Mouse (Mus musculus) MEL-GATA-1-ER (cell line): ENCODE data around the gene Jmjd8.
"Not testable (repeated sequence)": the region's sequence is repeated elsewhere in the genome, so short reads cannot be mapped to it uniquely, and the experiment has no call there.

Experiments used
- DNase-seq: peaks from one replicate; pipeline ENCODE4 v3.0.0-alpha.2; 2012; ENCODE audit warnings: low read depth; ENCODE audit errors: extremely low read depth

The Jmjd8 gene

DNA sequence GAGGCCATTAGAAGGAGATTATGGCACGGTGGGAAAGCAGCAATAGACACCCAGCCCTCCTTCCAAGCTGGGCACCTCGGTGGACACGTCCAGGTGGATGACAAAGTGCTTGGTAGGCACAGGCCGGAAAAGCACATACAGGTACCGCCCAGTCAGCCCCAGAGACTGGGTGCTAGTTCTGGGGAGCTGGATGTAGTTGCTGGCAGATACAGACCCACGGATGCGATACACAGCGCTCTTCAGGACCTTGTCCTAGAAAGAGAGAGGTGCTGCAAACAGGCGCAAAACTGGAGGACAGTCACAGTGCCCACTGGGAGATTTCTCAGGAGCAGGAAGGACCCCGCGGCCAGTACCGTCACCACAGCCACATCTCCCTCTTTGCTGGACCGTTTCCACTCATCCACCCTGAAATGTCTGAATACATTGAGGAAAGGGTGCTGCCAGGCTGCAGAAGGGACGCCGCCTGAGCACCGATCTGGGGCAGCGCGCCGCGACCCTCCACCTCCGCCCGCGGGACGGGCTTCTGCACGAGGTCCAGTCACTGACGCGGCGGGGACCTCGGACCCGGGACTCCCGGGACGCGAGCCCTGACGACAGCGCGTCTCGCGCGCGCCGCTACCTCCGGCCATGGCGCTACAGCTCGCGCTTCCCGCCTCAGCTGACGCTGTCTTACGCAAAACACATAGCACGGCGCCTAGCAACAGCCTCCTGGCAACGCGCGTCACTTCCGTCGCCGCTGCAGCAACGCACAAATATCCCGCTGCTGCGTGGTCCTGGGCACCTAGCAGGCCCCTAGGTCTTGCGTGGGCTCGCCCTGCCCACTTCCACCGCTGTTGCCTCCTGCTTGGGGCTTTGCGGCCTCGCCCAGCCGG lies 32.4 kb downstream of the Jmjd8 start, which contains the start of gene Wdr90:
Gene Wdr90, minus strand, starts transcription at position 670 of the 872 bp plus-strand sequence.
- peak; percentile 85 for DNase-seq

DNA sequence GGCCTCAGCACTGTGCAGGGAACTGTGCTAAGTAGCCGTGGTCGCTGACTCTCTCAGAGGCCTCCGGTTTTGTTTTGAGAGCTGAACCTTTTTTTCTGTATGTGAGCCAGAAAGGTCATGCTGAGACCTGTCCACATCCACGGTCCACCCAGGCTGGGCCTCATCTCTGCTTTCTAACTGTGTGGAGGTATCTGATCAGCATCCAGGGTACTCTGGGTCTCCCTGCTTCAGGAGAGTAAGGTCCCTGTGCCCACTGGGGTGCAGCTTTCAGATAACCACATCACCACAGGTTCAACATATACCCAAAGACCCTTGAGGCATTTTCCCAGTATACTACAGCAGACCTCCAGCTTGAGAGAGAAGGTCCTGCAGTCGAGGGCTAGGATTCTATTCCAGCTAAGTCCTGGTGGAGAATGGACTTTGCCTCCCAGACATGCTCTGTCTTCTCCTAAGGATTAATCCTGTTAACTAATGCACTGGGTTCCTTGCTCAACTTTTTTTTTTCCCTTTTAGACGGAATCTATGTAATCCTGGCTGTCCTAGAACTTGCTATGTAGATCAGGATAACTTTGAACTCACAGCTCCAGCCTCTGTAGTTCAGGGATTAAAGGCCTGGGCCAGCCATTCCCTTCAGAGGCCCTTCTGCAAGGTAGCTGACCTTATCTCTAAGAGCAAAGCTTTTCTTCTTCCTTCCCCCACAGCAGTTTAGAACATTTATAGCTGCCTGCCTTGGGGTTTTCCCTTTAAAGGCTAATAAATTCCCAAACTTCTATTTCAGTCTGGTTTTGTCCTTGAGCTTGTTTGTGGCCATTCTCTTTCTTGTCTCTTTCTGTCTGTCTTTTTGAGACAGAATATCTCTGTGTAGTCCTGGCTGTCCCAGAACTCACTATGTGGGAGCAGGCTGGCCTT lies 33.3 kb downstream of the Jmjd8 start:
- DNase-seq: no peak

DNA sequence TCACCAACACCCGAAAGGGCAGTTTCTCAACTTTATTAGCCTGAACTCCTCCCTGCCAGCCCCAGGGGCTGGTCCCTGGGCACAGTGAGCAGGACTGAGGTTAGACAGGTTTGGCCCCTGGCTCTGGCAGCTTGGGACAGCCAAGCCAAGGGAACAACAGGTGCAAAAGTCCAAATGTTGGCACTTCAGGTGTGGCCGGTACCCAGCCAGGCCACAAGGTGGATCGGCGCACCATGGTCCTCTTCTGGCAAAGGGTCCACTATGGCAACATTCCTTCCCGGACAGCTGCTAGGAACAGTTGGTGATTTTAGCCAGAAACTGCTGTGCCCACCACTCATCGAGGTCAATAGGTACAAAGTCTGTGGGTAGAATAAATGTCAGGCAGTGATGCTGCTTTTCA lies 35.0 kb downstream of the Jmjd8 start:
- DNase-seq: no peak

DNA sequence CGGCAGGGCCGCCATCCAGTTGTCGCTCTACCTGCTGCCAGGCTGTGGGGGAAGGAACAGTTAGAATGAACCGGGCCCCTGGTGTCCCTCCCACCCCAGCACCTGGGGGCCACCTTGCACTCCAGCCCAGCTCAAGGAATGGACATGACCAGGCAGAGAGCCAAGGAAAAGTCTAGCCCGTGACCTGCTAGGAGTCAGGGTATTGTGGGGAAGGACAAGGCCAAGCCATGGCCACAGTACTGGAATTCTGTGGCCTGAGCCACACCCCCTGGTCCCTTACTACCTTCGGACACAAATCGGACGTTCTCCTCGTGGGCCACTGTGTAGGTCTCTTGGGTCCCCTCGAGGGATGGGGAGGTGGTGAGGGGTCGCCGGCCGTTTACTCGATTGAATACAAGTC lies 35.6 kb downstream of the Jmjd8 start:
- DNase-seq: no peak

DNA sequence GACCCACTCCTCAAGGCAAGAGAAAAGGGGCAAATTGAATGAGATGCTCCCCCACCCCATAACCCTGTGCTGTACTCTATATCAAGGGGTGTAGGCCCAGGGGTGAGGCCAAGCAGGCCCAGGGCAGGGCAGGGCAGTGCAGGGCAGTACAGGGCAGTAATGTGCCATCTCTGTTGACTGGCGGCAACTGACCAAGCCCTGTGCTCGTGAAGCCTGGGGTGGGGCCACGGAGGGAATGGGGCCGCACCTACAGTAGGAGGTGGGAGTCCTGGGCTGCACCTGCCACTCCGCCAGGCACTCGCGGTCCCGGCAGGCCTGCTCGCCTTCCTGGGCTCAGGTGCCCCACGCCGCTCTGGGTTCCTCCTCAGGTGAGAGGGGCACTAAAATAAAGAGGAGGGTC lies 36.6 kb downstream of the Jmjd8 start:
- no peak for DNase-seq

DNA sequence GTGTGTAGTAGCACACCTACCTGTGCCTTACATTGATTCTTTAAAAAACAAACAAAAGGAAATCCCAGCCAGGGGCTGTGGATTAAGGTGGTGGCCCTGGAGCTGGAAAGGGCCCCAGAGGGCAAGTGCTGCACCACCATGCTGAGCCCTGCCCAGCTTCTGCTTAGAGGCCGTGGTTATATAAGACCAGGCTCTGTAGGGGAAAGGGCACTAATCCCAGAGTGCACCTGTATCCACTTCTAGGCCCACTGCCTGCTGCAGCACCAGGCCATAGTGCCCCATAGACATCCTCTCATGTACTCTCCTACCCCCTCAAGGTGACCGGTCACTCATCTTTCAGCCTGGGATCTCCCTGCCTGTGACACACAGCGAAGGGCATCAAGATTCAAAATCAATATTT lies 37.5 kb downstream of the Jmjd8 start:
- no peak for DNase-seq

DNA sequence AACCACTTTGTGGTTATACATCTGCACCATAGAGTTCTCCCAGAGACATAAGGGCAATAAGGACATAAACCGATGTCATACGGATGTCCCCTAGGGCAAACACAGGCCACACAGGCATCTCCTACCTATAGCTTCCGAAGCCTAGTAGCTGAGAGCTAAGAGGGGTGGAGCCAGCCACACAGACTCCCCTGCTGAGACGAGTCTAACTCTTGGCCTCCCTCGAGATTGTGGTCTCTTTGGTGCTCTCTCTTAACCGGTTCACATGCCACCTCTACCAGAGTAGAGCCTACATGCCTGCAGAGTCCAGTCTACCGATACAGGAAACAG lies 38.8 kb downstream of the Jmjd8 start:
- DNase-seq: no peak

DNA sequence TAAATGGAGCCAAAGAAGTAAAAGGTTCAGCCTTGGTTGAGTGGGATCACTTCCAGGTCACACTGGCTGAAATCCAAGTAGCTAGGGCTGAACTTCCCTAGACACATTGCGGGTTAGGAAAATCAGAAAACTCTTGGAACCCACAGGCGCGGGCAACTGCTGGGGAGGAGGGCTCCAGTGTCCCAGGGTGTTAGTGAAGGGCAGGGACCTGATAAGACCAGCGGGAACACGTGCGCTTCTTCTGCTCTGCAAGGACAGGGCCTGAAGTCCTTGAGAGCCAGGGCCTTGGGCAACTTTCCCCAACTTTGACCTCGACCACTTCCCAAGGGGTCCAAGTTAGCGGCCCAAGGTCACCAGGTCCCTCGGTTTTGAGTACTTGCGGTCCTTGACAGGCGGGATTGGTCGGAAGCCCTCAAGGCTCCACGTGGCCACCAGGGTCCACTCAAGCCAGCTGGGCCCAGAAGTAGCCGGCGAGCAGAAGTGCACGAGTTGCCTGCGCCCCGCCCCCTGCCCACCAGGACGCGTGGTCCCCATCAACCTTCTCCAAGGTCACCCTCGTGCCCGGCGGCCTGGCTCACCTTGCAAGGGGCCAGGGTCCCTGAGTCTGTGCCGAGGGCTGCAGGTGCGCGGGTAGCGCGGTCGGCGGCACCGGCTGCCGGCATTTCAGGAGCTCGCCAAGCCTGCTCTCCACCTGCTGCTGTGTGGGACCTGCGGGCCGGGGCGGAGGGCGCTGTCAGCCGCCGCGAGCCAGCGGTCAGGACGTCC lies 39.4 kb downstream of the Jmjd8 start:
- DNase-seq: no peak

DNA sequence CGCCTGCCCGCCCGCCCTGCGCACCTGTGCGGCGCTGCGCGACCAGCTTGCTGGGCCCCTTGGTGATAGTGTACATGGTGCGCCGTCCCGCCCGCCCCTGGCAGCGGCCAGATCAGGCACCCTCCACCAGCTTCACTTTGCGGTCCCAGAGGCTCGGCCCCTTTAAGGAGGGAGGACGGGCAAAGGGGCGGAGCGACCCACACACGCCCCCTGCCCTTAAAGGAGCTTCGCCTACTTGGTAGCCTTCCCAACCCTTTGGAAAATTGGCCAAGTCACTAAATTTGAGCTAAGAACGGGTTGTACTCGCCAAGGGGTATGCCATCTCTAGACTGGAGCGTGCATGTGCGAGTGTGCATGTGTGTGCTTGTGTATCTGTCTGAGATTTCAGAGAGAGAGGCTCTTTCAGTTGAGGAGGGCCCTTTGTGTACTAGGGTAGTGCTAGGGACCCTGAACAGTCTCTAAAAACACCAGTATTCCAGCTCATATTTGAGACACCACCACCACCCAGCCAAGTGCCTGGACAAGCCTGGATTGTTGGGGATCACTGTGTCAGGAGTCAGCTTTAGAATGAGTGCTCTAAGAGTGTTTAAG lies 40.0 kb downstream of the Jmjd8 start, which contains the start of gene Mcrip2:
Gene Mcrip2, minus strand, starts transcription at position 164 of the 591 bp plus-strand sequence.
- DNase-seq: peak; percentile 63

DNA sequence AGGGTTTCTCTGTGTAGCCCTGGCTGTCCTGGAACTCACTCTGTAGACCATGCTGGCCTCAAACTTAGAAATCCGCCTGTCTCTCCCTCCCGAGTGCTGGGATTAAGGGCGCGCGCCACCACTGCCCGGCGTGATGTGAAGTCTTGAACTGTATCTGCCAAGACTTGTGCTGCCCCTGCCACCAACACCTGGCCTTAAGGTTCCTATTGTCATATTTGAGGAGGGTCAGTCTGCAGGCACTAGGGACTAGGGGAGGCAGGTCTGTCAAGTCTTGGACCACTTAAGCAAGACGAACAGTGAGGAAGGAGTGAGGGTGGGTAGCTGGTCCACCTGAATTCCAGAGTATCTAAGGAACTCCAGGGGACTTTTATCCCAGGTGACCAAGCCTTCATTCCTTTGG lies 40.8 kb downstream of the Jmjd8 start:
- DNase-seq: no peak

DNA sequence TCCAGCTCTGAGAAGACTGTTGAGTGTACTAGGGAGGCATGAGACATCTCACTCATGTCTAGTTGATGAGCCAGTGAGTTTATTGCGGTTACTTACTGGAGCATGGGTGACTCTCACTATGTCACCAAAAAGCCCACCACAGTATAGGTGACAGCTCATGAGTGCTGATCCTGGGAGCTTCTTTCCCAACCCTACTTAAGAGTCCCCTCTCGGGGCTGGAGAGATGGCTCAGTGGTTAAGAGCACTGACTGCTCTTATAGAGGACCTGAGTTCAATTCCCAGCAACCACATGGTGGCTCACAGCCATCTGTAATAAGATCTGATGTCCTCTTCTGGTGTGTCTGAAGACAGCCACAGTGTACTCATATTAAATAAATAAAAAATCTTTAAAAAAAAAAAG lies 41.3 kb downstream of the Jmjd8 start:
- DNase-seq: no peak

DNA sequence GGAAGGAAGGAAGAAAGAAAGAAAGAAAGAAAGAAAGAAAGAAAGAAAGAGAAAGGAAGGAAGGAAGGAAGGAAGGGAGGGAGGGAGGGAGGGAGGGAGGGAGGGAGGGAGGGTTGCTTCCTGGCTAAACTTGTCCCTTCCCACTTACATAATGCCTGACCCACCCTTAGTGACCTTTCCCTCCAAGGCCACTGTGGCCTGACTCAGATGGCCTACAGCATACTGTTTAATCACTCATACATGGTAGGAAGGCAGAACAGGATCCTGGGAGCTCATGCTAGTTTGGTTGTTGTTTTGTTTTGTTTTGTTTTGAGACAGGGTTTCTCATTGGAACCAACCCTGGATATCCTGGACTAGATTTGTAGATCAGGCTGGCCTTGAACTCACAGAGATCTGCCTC lies 42.9 kb downstream of the Jmjd8 start:
- DNase-seq: not testable (repeated sequence)

DNA sequence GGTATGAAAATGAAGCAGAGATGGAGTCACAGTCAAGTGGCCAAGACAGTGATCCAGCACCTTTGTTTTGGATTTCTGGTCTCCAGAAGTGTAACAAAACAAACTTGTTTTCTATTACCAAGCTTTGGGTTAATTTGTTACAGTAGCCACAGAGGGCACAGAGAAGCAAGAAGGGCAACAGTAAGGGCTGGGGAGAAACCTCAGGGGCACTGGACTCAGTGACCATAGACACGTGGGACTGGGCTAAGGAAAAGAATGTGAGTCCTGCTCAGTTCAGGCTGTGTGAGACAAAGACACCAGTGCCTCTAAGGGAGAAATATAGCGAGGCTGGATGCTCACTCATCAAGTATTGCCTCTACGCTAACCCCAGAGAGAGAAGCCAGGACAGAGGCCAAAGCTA lies 44.0 kb downstream of the Jmjd8 start:
- DNase-seq: no peak

DNA sequence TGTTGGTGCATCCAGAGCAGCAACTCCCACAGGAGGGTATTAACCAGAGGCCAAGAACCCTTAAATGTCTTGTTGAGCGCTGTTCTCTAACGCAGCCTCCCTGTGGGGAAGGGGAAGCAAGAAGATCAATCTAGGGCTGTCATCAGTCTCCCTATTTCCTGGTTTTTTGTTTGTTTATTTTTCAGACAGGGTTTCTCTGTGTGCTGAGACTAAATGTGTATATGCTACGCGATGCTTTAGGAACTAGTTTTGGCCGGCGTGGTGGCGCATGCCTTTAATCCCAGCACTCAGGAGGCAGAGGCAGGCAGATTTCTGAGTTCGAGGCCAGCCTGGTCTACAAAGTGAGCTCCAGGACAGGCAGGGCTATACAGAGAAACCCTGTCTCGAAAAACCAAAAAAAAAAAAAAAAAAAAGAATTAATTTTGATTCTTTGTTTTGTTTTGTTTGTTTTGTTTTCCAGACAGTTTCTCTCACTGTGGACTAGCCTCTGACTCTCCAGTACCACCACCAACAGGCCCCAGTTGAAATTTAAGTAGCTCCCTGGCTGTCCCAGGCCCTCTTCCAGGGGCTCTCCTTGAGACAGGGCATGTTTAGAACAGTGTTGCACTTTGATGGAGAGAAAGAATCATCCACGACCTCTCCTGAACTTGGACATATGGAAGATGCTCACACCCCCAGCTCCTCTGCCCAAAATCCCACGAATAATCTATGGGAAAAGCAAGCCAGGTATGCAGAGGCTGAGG lies 44.9 kb downstream of the Jmjd8 start:
- peak; percentile 53 for DNase-seq

DNA sequence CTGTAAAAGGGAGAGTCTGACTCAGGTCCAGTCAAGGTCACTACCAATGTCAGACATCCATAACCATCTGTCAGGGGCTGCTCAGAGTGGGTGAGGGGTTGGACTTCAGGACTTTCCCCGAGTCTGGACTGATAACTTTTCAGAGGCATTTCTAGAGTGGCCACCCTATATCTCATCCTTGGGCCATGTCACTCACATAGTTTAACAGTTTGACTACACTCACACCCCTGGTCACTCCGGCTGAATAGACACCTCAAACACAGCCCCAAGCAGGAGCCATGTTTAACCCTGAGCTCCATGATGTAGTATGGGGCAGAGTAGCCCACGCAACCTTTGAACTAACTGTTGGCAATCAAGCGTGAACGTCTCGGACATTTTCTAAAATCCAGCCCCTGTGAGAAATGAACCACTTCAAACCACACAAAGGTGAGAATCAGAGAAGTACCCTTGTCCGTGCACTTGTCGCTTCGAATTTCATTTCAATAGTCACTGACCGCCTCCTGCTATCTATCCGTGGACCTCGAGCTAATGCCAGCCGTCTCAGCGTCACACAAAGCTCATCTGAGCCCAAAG lies 45.6 kb downstream of the Jmjd8 start:
- DNase-seq: peak; percentile 12

DNA sequence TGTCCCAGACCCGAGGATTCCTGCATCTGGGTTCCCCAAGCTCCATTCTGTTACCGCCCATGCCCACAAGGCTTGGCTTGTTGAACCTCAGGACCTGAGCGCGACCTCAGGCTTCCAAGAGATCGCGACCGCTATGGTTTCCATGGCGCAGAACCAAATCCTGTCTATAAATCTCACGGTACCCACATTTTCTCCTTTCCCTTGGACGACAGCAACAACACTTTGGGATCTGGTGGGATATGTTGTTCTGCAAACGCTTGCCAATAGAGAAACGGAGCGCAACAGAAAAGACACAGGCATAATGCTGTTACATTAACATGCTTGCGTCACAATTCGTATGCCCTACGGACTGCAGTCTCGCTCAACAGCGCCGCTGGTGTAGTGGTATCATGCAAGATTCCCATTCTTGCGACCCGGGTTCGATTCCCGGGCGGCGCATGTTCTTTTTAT lies 46.1 kb downstream of the Jmjd8 start, which contains the start of gene Mettl26:
Gene Mettl26, plus strand, starts transcription at position 354 of the 450 bp plus-strand sequence.
- DNase-seq: peak; percentile 77

DNA sequence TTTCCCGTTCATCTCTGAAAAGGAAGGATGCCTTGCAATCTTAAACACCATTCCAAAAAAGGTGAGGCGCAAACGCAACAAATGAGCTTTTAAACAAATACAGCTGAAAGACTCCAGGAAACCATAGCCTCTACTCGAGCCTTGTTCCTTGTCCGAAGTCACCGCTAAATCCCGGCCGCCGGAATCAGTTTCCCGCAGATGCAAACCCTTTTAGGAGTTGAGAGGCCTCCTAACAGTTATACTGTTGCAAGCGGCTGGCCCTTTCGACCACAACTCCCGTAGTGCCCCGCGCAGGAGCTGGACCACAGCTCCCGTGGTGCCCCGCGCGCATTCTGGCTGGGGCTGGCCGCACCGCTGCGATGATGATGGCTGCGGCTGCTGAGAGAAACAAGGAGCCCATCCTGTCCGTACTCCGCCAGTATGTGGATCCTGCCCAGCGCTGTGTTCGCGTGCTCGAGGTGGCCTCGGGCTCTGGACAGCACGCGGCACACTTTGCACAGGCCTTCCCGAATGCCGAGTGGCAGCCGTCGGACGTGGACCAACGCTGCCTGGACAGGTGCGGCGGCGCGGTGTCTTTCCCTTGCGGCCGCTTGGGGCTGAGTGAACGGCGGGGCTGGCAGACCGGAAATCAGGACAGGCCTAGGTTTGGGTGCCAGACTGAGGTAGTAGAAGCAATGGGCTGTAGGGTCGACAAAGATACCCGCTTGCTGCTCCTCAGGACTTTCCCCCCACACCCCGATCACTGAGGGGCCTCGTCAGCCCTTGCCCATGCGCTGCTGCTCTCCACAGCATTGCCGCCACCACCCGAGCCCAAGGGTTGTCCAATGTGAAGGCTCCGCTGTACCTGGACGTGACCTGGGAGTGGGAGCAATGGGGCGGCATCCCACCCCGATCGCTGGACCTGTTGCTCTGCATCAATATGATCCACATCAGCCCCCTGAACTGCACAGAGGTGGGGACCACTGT lies 46.8 kb downstream of the Jmjd8 start:
- DNase-seq: peak; percentile 71

DNA sequence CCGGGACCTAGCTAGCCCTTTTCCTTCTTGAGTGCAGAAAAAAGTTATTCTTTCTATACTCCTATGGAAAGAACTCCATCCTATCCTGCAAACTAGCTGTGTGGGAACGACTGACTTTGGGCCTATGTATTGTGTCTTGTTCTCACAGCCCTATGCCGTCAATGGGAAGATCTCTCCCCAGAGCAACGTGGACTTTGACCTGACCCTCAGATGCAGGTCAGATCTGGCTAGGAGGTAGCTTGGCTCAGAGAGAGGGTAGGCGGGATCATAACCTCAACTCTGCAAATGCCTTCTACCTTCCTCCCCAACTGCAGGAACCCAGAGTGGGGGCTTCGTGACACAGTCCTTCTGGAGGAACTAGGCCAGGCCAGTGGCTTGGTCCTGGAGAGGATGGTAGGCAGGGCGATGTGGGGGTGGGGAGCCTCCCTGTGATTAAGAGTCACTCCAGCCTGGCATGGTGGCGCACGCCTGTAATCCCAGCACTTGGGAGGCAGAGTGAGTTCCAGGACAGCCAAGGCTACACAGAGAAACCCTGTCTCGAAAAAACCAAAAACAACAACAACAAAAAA lies 47.8 kb downstream of the Jmjd8 start:
- no peak for DNase-seq
